Mouse (Mus musculus): ENCODE data around the gene Zbtb41. TPM values are rescaled to one million over a fixed set of nuclear protein-coding genes. Genes with fewer than 3 reads are reported as not detected.
A peak's percentile ranks its signal among the peaks of the same experiment; 100 is the strongest.

The Zbtb41 gene
- polyA plus RNA-seq, 1 experiment, result 7.6 TPM

GRCm38 (mm10) chr1:139465936-139466335 is 43.8 kb downstream of the Zbtb41 start:
- TF ChIP-seq POLR2A (IDR thresholded peaks at IDR 0.05; ENCODE audit: extremely low read depth, insufficient read depth, low read length) (no peak), CTCF (IDR thresholded peaks at IDR 0.05; ENCODE audit: extremely low read depth, insufficient read depth, low read length) (no peak)
- Histone ChIP-seq H3K27ac (ENCODE audit: insufficient read depth, low read length) (no peak overlapping the region), H3K4me1 (ENCODE audit: control insufficient read depth, insufficient read depth, low read length) (no peaks in the 10 kb centered on the region), H3K4me3 (ENCODE audit: insufficient read depth, low read length) (no peak overlapping the region)

DNA sequence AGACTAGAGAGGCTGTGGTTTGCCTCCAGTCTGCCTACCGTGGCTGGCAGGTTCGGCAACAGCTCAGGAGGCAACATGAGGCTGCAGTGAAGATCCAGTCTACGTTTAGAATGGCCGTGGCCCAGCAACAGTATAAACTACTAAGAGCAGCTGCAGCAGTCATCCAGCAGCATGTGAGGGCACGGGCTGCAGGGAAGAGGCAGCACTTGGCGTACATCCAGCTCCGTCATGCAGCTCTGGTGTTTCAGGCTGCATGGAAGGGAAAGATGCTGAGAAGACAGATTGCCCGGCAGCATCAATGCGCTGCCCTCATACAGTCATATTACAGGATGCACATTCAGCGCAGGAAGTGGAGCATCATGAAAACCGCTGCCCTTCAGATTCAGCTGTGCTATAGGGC is 56.8 kb downstream of the Zbtb41 start:
- Histone ChIP-seq H3K4me3 (ENCODE audit: insufficient read depth, low read length) (no peak overlapping the region), H3K27ac (ENCODE audit: insufficient read depth, low read length) (no peak overlapping the region), H3K4me1 (ENCODE audit: control insufficient read depth, insufficient read depth, low read length) (0 out of 2 replicates have a peak, but pooled peaks cover 2% of the 10 kb centered on the region)
- no peak for TF ChIP-seq CTCF (IDR thresholded peaks at IDR 0.05; ENCODE audit: extremely low read depth, insufficient read depth, low read length)
- no peak for TF ChIP-seq POLR2A (IDR thresholded peaks at IDR 0.05; ENCODE audit: extremely low read depth, insufficient read depth, low read length)

- H3K4me1 ChIP-seq (ENCODE audit: control insufficient read depth, insufficient read depth, low read length), result 0 out of 2 replicates have a peak, but pooled peaks cover 2% of the 10 kb centered on the region
- no peak overlapping the region for H3K27ac ChIP-seq (ENCODE audit: insufficient read depth, low read length)
- no peak for TF ChIP-seq POLR2A (IDR thresholded peaks at IDR 0.05; ENCODE audit: extremely low read depth, insufficient read depth, low read length)
- TF ChIP-seq CTCF (IDR thresholded peaks at IDR 0.05; ENCODE audit: extremely low read depth, insufficient read depth, low read length), result peak; percentile 19; the same call in 1 of the 2 replicates
- no peak overlapping the region for H3K4me3 ChIP-seq (ENCODE audit: insufficient read depth, low read length)
Measured at GRCm38 (mm10) chr1:139480246-139480645, 58.2 kb downstream of the Zbtb41 start.

DNA sequence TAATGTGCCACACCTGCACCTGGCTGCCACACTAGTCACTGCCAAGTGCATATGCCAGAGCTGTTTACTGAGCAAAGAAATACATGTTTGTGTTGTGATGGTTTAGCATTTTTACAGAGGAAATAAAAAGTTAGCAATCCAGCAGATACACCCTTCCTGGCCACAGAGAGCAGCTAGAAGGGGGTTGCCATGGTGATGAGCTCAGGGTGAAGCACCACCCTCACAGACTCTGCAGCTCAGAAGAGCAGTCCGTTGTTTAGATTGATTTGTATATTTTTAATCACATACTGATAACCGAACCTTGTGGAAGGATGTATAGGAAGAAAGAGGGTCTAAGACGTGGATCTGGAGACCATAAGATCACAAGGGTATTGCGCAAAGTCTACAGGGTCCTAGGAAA is 59.1 kb downstream of the Zbtb41 start:
- TF ChIP-seq CTCF (IDR thresholded peaks at IDR 0.05; ENCODE audit: extremely low read depth, insufficient read depth, low read length), result no peak
- no peak for TF ChIP-seq POLR2A (IDR thresholded peaks at IDR 0.05; ENCODE audit: extremely low read depth, insufficient read depth, low read length)
- H3K27ac ChIP-seq (ENCODE audit: insufficient read depth, low read length), result no peak overlapping the region
- H3K4me1 ChIP-seq (ENCODE audit: control insufficient read depth, insufficient read depth, low read length), result 0 out of 2 replicates have a peak, but pooled peaks cover 2% of the 10 kb centered on the region
- no peak overlapping the region for H3K4me3 ChIP-seq (ENCODE audit: insufficient read depth, low read length)

DNA sequence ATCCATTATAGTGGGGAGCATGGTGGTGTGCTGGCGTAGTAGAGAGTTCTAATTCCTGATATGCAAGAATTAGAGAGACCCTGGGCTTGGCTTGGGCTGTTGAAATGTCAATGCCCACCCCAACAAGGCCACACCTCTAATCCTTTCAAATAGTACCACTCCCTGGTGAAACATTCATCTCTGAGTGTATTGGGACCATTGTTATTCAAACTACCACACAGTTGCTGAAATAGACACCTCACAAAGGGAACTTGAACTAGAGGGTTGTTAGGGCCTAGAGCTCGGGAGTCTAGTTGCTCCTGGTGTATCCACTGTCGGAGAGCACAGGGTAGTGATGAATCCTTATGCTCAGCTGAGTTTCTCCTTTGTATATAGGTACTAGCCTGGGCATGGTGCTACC is 72.5 kb downstream of the Zbtb41 start:
- no peak overlapping the region for H3K27ac ChIP-seq (ENCODE audit: insufficient read depth, low read length)
- no peaks in the 10 kb centered on the region for H3K4me1 ChIP-seq (ENCODE audit: control insufficient read depth, insufficient read depth, low read length)
- TF ChIP-seq POLR2A (IDR thresholded peaks at IDR 0.05; ENCODE audit: extremely low read depth, insufficient read depth, low read length), result no peak
- TF ChIP-seq CTCF (IDR thresholded peaks at IDR 0.05; ENCODE audit: extremely low read depth, insufficient read depth, low read length), result no peak
- no peak overlapping the region for H3K4me3 ChIP-seq (ENCODE audit: insufficient read depth, low read length)

GRCm38 (mm10) chr1:139495408-139495807 is 73.3 kb downstream of the Zbtb41 start:
- H3K4me1 ChIP-seq (ENCODE audit: control insufficient read depth, insufficient read depth, low read length), result no peaks in the 10 kb centered on the region
- no peak for TF ChIP-seq POLR2A (IDR thresholded peaks at IDR 0.05; ENCODE audit: extremely low read depth, insufficient read depth, low read length)
- no peak for TF ChIP-seq CTCF (IDR thresholded peaks at IDR 0.05; ENCODE audit: extremely low read depth, insufficient read depth, low read length)

GRCm38 (mm10) chr1:139496212-139496611 is 74.1 kb downstream of the Zbtb41 start:
- Histone ChIP-seq H3K4me1 (ENCODE audit: control insufficient read depth, insufficient read depth, low read length) (no peaks in the 10 kb centered on the region), H3K27ac (ENCODE audit: insufficient read depth, low read length) (no peak overlapping the region), H3K4me3 (ENCODE audit: insufficient read depth, low read length) (no peak overlapping the region)
- TF ChIP-seq POLR2A (IDR thresholded peaks at IDR 0.05; ENCODE audit: extremely low read depth, insufficient read depth, low read length) (no peak), CTCF (IDR thresholded peaks at IDR 0.05; ENCODE audit: extremely low read depth, insufficient read depth, low read length) (no peak)

More at GRCm38 (mm10) chr1:139495408-139495807, 73.3 kb downstream of the Zbtb41 start:
- no peak overlapping the region for H3K4me3 ChIP-seq (ENCODE audit: insufficient read depth, low read length)
- no peak overlapping the region for H3K27ac ChIP-seq (ENCODE audit: insufficient read depth, low read length)

- H3K4me3 ChIP-seq (ENCODE audit: insufficient read depth, low read length), result no peak overlapping the region
- TF ChIP-seq CTCF (IDR thresholded peaks at IDR 0.05; ENCODE audit: extremely low read depth, insufficient read depth, low read length) (no peak), POLR2A (IDR thresholded peaks at IDR 0.05; ENCODE audit: extremely low read depth, insufficient read depth, low read length) (no peak)
Measured at GRCm38 (mm10) chr1:139499751-139500150, 77.7 kb downstream of the Zbtb41 start.

DNA sequence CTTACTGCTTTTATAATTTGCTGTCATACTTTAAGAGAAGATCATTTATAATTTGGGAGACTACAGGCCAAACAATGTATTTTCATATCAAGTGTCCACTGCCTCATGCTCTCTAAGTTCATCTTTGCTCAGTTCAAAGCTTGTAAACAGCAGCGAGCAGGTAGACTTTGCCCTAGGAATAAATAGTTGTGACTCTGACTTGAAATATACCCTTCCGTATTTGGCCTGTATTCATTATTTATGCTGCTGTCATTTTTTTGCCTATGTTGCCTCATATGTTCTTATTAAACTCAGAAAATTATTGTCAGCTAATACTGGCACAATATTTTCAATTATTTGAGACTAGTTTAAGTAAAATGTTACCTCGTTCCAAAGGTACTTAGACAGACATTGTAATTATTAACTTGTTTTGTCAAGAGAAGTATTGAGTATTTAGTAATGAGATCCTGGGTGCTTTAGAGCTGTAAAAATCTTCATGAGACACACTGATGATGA is 79.2 kb downstream of the Zbtb41 start, which contains the start of gene F13b:
F13b (plus strand) TSS at position 445 of the 495 bp plus-strand sequence.
- Histone ChIP-seq H3K27ac (ENCODE audit: insufficient read depth, low read length) (no peak within 1 kb of the TSS), H3K4me1 (ENCODE audit: control insufficient read depth, insufficient read depth, low read length) (no peaks in the 10 kb centered on the region), H3K4me3 (ENCODE audit: insufficient read depth, low read length) (no peak within 1 kb of the TSS)
- TF ChIP-seq CTCF (IDR thresholded peaks at IDR 0.05; ENCODE audit: extremely low read depth, insufficient read depth, low read length) (no peak), POLR2A (IDR thresholded peaks at IDR 0.05; ENCODE audit: extremely low read depth, insufficient read depth, low read length) (no peak)

More at GRCm38 (mm10) chr1:139499751-139500150, 77.7 kb downstream of the Zbtb41 start:
- Histone ChIP-seq H3K27ac (ENCODE audit: insufficient read depth, low read length) (no peak overlapping the region), H3K4me1 (ENCODE audit: control insufficient read depth, insufficient read depth, low read length) (no peaks in the 10 kb centered on the region)

Other genes with a start within 250 kb of the Zbtb41 start
- gene Crb1, start 45.2 kb upstream of the Zbtb41 start, polyA plus RNA-seq (2012; rRNA removed), result 0.13 and 0.21 TPM in 2 replicates
- 0.17 and 0.27 TPM in 2 replicates for gene Aspm, start 32.5 kb downstream of the Zbtb41 start, polyA plus RNA-seq (2012; rRNA removed)
- gene F13b, start 79.4 kb downstream of the Zbtb41 start, polyA plus RNA-seq (2012; rRNA removed), result not detected in 2 replicates
- not detected in 2 replicates for gene Cfhr1, start 138.0 kb downstream of the Zbtb41 start, polyA plus RNA-seq (2012; rRNA removed)